Mouse (Mus musculus) left cerebral cortex, adult 11 months (tissue): ENCODE measurements at regions not wholly inside any gene's neighbourhood (a gene's known extent, or its start where the extent isn't known, plus 50 kb on each side); places are given as distances from the start of the nearest gene placed in this dataset.

Experiments
- DNase-seq: peaks from one replicate; pipeline ENCODE4 v3.0.0; 2022; ENCODE audit warnings: low spot score

- DNase-seq = no peak
Measured at GRCm38 (mm10) chr10:118765544-118766441, 104.2 kb downstream of the Dyrk2 start.

GRCm38 (mm10) chr10:118766826-118767225 lies 103.2 kb downstream of the Dyrk2 start:
- DNase-seq = no peak

GRCm38 (mm10) chr10:118769751-118770150 lies 100.3 kb downstream of the Dyrk2 start:
- DNase-seq = no peak

- DNase-seq = no peak
Measured at GRCm38 (mm10) chr10:118778656-118779055, 91.4 kb downstream of the Dyrk2 start.

- no peak for DNase-seq
Measured at GRCm38 (mm10) chr10:118780831-118781569, 89.0 kb downstream of the Dyrk2 start.

- peak; percentile 19 for DNase-seq
Measured at GRCm38 (mm10) chr10:118781811-118782232, 88.2 kb downstream of the Dyrk2 start.

GRCm38 (mm10) chr10:118782646-118783045 lies 87.4 kb downstream of the Dyrk2 start:
- no peak for DNase-seq

- no peak for DNase-seq
Measured at GRCm38 (mm10) chr10:118787280-118787690, 82.7 kb downstream of the Dyrk2 start.

GRCm38 (mm10) chr10:118792352-118793100 lies 77.5 kb downstream of the Dyrk2 start:
- no peak for DNase-seq

GRCm38 (mm10) chr10:118793794-118794193 lies 76.2 kb downstream of the Dyrk2 start:
- DNase-seq = no peak

GRCm38 (mm10) chr10:118794395-118795060 lies 75.5 kb downstream of the Dyrk2 start:
- DNase-seq = no peak

- no peak for DNase-seq
Measured at GRCm38 (mm10) chr10:118795061-118795407, 75.0 kb downstream of the Dyrk2 start.

GRCm38 (mm10) chr10:118796512-118796911 lies 73.5 kb downstream of the Dyrk2 start:
- DNase-seq = no peak

- DNase-seq = no peak
Measured at GRCm38 (mm10) chr10:118797256-118797655, 72.8 kb downstream of the Dyrk2 start.

GRCm38 (mm10) chr10:118799767-118800166 lies 70.2 kb downstream of the Dyrk2 start:
- DNase-seq = no peak

- DNase-seq = no peak
Measured at GRCm38 (mm10) chr10:118803922-118804557, 66.0 kb downstream of the Dyrk2 start.

- peak; percentile 10 for DNase-seq
Measured at GRCm38 (mm10) chr10:118804574-118804973, 65.4 kb downstream of the Dyrk2 start.
